Mouse (Mus musculus): Measurements from ENCODE around the gene Uty. TPM values are rescaled to one million over a fixed set of nuclear protein-coding genes. Genes with fewer than 3 reads are reported as not detected.

The Uty gene
- polyA plus RNA-seq (2015; fragmentation: Nextera tagmentation; extraction: Ambion mirVana): 8.0 and 14.6 TPM in 2 replicates

DNA sequence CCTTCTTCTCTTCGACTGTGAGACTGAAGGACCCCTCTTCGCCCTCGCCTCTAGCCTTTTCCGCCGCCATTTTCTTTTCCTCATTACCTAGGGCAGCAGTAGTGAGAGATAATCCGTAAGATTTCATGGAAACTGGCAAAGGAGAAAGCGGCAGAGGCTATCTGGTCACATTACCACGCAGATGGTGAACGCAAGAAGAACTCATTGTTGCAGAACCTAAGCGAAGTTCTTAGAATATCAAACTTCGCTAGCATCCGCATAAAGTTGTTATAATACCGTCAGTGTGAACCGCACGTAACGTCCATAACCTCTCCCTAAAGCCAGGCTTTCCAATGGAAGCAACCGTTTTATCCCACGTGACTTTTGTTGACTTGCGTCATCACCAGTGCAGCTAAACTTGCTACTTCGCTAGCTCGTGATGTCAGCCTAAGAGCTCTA, at the start of gene Uty:
Uty (minus strand) TSS at position 334 of the 438 bp plus-strand sequence.
- H3K9me3 ChIP-seq (ENCODE audit: low read length): no peaks in the 10 kb centered on the region
- H3K27me3 ChIP-seq (ENCODE audit: insufficient read depth, low read length): no peaks in the 10 kb centered on the region
- H3K4me1 ChIP-seq (ENCODE audit: insufficient read depth, low read length): no peaks in the 10 kb centered on the region
- peak within 1 kb of the TSS; percentile 69 for H3K27ac ChIP-seq (ENCODE audit: low read length)
- H3K4me3 ChIP-seq (ENCODE audit: low read length): peak within 1 kb of the TSS; percentile 48
- H3K36me3 ChIP-seq (ENCODE audit: insufficient read depth, low read length): no peaks in the 10 kb centered on the region
- H3K9ac ChIP-seq (replicated peaks; ENCODE audit: low read length): peak within 1 kb of the TSS; percentile 63
- WGBS: 0% methylated on average over 10 of the region's 21 CpGs
- peak within 1 kb of the TSS; percentile 31 for H3K4me2 ChIP-seq (replicated peaks; ENCODE audit: low read depth, low read length)
- peak; percentile 90; the same call in 1 of the 2 replicates for ATAC-seq (ENCODE audit: low FRiP score, low TSS enrichment)

- no peak overlapping the region for H3K27ac ChIP-seq (ENCODE audit: low read length)
- H3K4me1 ChIP-seq (ENCODE audit: insufficient read depth, low read length): no peaks in the 10 kb centered on the region
- H3K9me3 ChIP-seq (ENCODE audit: low read length): no peaks in the 10 kb centered on the region
- no peak overlapping the region for H3K9ac ChIP-seq (replicated peaks; ENCODE audit: low read length)
- H3K4me2 ChIP-seq (replicated peaks; ENCODE audit: low read depth, low read length): no peak overlapping the region
- H3K27me3 ChIP-seq (ENCODE audit: insufficient read depth, low read length): no peaks in the 10 kb centered on the region
- no peak for ATAC-seq (ENCODE audit: low FRiP score, low TSS enrichment)
- H3K4me3 ChIP-seq (ENCODE audit: low read length): no peak overlapping the region
- no peaks in the 10 kb centered on the region for H3K36me3 ChIP-seq (ENCODE audit: insufficient read depth, low read length)
Measured at GRCm38 (mm10) chrY:1293708-1294107, 48.1 kb upstream of the Uty start.

DNA sequence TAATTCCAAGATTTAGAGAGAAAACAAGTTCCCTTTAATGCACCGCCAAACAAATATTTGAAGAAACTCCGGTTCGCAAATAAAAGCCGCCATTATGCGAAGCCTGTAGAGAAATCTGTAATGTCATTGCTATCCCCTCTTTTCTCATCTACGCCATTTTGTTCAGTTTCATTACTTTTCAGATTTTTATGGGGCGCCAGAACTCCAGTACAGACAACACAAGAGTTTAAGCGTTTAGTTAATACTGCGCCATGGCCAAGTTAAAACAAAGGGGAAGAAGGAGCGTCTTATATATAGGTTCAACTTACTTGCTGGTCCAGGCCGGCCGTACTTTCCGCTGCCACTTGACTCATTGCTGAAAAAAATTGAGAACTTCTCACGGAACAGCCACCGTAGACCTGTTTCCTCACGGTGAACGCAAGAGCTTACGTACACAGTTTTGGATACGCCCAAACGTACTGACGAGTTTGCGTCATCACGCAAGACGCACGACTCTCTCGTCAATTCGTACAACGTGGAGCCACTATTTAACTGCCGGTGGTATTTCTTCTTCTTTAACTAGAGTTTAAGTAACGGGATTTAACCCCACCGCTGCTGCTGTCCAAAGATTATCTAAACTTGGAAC, 40.7 kb upstream of the Uty start, which contains the start of gene Ddx3y:
Ddx3y (minus strand) TSS at position 459 of the 625 bp plus-strand sequence.
- peak; percentile 89 for ATAC-seq (ENCODE audit: low FRiP score, low TSS enrichment)
- Histone ChIP-seq H3K9me3 (ENCODE audit: low read length) (no peaks in the 10 kb centered on the region), H3K9ac (replicated peaks; ENCODE audit: low read length) (peak within 1 kb of the TSS; percentile 53), H3K27ac (ENCODE audit: low read length) (peak within 1 kb of the TSS; percentile 63), H3K4me1 (ENCODE audit: insufficient read depth, low read length) (no peaks in the 10 kb centered on the region), H3K36me3 (ENCODE audit: insufficient read depth, low read length) (no peaks in the 10 kb centered on the region), H3K27me3 (ENCODE audit: insufficient read depth, low read length) (no peaks in the 10 kb centered on the region), H3K4me3 (ENCODE audit: low read length) (peak within 1 kb of the TSS; percentile 48), H3K4me2 (replicated peaks; ENCODE audit: low read depth, low read length) (no peak within 1 kb of the TSS)
- 0% methylated on average over 14 of the region's 31 CpGs for WGBS

DNA sequence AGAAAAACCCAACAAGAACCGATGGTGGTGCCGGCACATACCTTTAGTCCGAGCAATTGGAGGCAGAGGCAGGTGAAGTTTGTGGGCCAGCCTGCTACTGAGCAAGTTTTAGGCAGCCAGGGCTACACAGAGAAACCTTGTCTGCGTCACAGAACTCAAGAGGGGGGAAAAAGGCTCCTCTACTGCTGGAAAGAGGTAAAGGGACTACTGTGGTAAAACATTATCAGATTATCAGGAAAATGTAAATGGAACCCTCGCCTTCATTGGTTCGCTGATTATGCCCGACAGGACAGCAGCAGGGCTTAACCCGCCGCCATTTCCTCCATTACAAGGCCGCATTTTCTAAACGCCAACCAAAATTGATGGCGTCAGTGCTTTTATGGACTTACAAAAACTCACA, 40.2 kb upstream of the Uty start:
- Histone ChIP-seq H3K9ac (replicated peaks; ENCODE audit: low read length) (peak overlapping the region; percentile 53), H3K4me3 (ENCODE audit: low read length) (peak overlapping the region; percentile 48), H3K27ac (ENCODE audit: low read length) (peak overlapping the region; percentile 63), H3K4me2 (replicated peaks; ENCODE audit: low read depth, low read length) (no peak overlapping the region), H3K27me3 (ENCODE audit: insufficient read depth, low read length) (no peaks in the 10 kb centered on the region), H3K4me1 (ENCODE audit: insufficient read depth, low read length) (no peaks in the 10 kb centered on the region), H3K9me3 (ENCODE audit: low read length) (no peaks in the 10 kb centered on the region), H3K36me3 (ENCODE audit: insufficient read depth, low read length) (no peaks in the 10 kb centered on the region)
- WGBS: 0% methylated on average over 9 of the region's 12 CpGs
- ATAC-seq (ENCODE audit: low FRiP score, low TSS enrichment): no peak

GRCm38 (mm10) chrY:1246117-1246516, 558 bp upstream of the Uty start:
- Histone ChIP-seq H3K27me3 (ENCODE audit: insufficient read depth, low read length) (no peaks in the 10 kb centered on the region), H3K4me3 (ENCODE audit: low read length) (no peak overlapping the region), H3K27ac (ENCODE audit: low read length) (no peak overlapping the region), H3K9me3 (ENCODE audit: low read length) (no peaks in the 10 kb centered on the region), H3K4me2 (replicated peaks; ENCODE audit: low read depth, low read length) (no peak overlapping the region), H3K36me3 (ENCODE audit: insufficient read depth, low read length) (no peaks in the 10 kb centered on the region), H3K9ac (replicated peaks; ENCODE audit: low read length) (no peak overlapping the region), H3K4me1 (ENCODE audit: insufficient read depth, low read length) (no peaks in the 10 kb centered on the region)
- 55% methylated on average over 5 of the region's 6 CpGs for WGBS
- ATAC-seq (ENCODE audit: low FRiP score, low TSS enrichment): no peak

DNA sequence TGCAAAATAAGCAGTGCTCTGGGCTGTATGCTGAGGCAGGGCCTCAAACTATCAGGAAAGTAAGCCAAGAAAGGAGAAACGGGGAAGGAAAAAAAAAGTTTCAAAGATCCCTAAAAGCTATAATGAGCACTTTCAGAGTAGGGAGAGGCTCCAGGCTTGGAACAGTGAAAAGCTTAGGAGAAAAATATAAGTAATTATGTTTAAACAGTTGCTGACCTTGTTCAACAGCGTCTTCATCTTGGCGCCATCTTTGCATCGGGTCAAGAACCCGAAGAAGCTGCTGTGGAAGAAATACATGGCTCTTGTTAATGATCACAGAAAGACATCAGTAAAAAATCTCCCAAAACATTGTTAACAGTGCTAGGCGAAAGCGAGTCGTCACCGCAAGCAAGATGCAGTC, 619 bp downstream of the Uty start:
- 0% methylated on average over 1 of the region's 9 CpGs for WGBS

DNA sequence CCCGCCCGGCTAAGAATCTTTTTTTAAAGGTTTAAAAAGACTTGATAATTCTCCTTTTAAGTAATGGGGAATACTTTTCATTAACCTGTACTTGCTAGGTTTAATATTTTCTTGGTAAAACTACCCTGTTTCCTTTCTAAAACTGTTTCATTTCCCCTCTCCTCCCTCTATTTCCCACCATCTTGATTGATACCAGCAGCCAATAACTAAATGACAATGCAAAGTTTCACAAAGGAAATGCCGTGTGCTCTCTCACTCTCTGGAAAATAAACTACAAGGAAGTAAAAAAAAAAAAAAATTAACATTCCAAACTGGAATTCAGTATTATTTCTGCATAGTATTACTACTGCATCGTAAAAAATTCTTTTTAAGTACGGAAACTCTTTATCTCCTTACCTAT, 1.1 kb downstream of the Uty start:
- peak overlapping the region; percentile 31 for H3K4me2 ChIP-seq (replicated peaks; ENCODE audit: low read depth, low read length)
- ATAC-seq (ENCODE audit: low FRiP score, low TSS enrichment): no peak
- no peak overlapping the region for H3K27ac ChIP-seq (ENCODE audit: low read length)
- WGBS: 57% methylated on average over 5 of the region's 5 CpGs
- H3K9me3 ChIP-seq (ENCODE audit: low read length): no peaks in the 10 kb centered on the region
- H3K9ac ChIP-seq (replicated peaks; ENCODE audit: low read length): no peak overlapping the region
- H3K27me3 ChIP-seq (ENCODE audit: insufficient read depth, low read length): no peaks in the 10 kb centered on the region
- H3K36me3 ChIP-seq (ENCODE audit: insufficient read depth, low read length): no peaks in the 10 kb centered on the region
- peak overlapping the region; percentile 48 for H3K4me3 ChIP-seq (ENCODE audit: low read length)
- H3K4me1 ChIP-seq (ENCODE audit: insufficient read depth, low read length): no peaks in the 10 kb centered on the region

More for the DNA sequence above, 619 bp downstream of the Uty start:
- Histone ChIP-seq H3K36me3 (ENCODE audit: insufficient read depth, low read length) (no peaks in the 10 kb centered on the region), H3K9ac (replicated peaks; ENCODE audit: low read length) (peak overlapping the region; percentile 63), H3K4me3 (ENCODE audit: low read length) (peak overlapping the region; percentile 48), H3K4me1 (ENCODE audit: insufficient read depth, low read length) (no peaks in the 10 kb centered on the region), H3K27ac (ENCODE audit: low read length) (peak overlapping the region; percentile 69), H3K9me3 (ENCODE audit: low read length) (no peaks in the 10 kb centered on the region), H3K4me2 (replicated peaks; ENCODE audit: low read depth, low read length) (peak overlapping the region; percentile 31), H3K27me3 (ENCODE audit: insufficient read depth, low read length) (no peaks in the 10 kb centered on the region)
- ATAC-seq (ENCODE audit: low FRiP score, low TSS enrichment): no peak

- Histone ChIP-seq H3K27me3 (ENCODE audit: insufficient read depth, low read length) (no peaks in the 10 kb centered on the region), H3K4me2 (replicated peaks; ENCODE audit: low read depth, low read length) (no peak overlapping the region), H3K4me1 (ENCODE audit: insufficient read depth, low read length) (no peaks in the 10 kb centered on the region), H3K9ac (replicated peaks; ENCODE audit: low read length) (no peak overlapping the region), H3K9me3 (ENCODE audit: low read length) (no peaks in the 10 kb centered on the region), H3K27ac (ENCODE audit: low read length) (no peak overlapping the region), H3K4me3 (ENCODE audit: low read length) (no peak overlapping the region), H3K36me3 (ENCODE audit: insufficient read depth, low read length) (no peaks in the 10 kb centered on the region)
- ATAC-seq (ENCODE audit: low FRiP score, low TSS enrichment): no peak
- no CpG with 5 or more reads among the region's 7 CpGs for WGBS
Measured at GRCm38 (mm10) chrY:1220001-1220400, 25.6 kb downstream of the Uty start.

DNA sequence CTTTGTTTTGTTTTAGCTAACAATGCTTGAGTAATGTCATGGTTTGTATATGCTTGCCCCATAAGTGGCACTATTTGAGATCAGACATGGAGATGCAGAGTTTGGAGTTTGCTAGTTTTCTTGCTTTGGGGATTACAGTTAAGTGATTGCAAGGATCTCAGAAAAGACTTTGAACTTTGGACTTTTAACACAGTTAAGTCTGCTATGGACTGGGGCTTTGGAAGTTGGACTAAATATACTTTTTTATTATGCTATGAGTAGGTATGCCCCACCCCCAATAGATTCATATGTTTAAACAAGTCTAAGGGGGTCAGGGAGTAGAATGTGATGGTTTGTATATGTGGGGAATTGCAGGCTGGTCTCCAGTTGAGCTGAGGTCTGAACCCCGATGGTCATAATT, 67.1 kb downstream of the Uty start:
- Histone ChIP-seq H3K4me2 (replicated peaks; ENCODE audit: low read depth, low read length) (no peak overlapping the region), H3K27ac (ENCODE audit: low read length) (no peak overlapping the region), H3K9ac (replicated peaks; ENCODE audit: low read length) (no peak overlapping the region), H3K4me3 (ENCODE audit: low read length) (no peak overlapping the region), H3K9me3 (ENCODE audit: low read length) (no peaks in the 10 kb centered on the region), H3K36me3 (ENCODE audit: insufficient read depth, low read length) (no peaks in the 10 kb centered on the region), H3K4me1 (ENCODE audit: insufficient read depth, low read length) (no peaks in the 10 kb centered on the region), H3K27me3 (ENCODE audit: insufficient read depth, low read length) (no peaks in the 10 kb centered on the region)
- WGBS: no CpG with 5 or more reads among the region's 1 CpGs
- no peak for ATAC-seq (ENCODE audit: low FRiP score, low TSS enrichment)

DNA sequence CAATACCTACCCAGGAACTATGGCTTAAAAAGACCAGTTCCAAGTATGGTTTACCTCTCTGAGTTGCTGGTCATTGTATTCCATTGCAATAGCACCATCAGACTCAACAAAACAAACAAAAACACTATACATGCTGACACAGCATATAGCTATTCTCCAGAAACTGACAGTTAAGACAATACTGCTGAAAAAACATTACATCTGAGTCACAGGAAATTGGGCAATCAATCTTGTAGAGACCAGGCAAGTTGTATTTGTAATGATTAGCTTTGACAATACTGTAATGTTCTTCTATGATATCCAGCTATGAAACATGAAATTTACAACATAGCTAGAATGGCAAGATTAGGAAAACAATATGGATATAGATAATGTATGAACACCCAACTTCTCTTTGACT, 82.5 kb downstream of the Uty start:
- no peak overlapping the region for H3K27ac ChIP-seq (ENCODE audit: low read length)
- ATAC-seq (ENCODE audit: low FRiP score, low TSS enrichment): no peak

More for the DNA sequence above, 82.5 kb downstream of the Uty start:
- Histone ChIP-seq H3K9ac (replicated peaks; ENCODE audit: low read length) (no peak overlapping the region), H3K36me3 (ENCODE audit: insufficient read depth, low read length) (no peaks in the 10 kb centered on the region), H3K27me3 (ENCODE audit: insufficient read depth, low read length) (no peaks in the 10 kb centered on the region), H3K4me2 (replicated peaks; ENCODE audit: low read depth, low read length) (no peak overlapping the region), H3K4me3 (ENCODE audit: low read length) (no peak overlapping the region), H3K9me3 (ENCODE audit: low read length) (no peaks in the 10 kb centered on the region), H3K4me1 (ENCODE audit: insufficient read depth, low read length) (no peaks in the 10 kb centered on the region)
